Mouse (Mus musculus): ENCODE measurements around the gene Vamp4.
"Not testable (repeated sequence)": the region's sequence is repeated elsewhere in the genome, so short reads cannot be mapped to it uniquely, and the experiment has no call there.

Gene Vamp4

GRCm38 (mm10) chr1:162589443-162589842 is 19.1 kb downstream of the Vamp4 start:
- DNase-seq (ENCODE audit: low read depth, low spot score): no peak

- DNase-seq (ENCODE audit: low read depth, low spot score): no peak
These were observed 20.2 kb downstream of the Vamp4 start for GRCm38 (mm10) chr1:162590415-162590997.

- DNase-seq (ENCODE audit: low read depth, low spot score): no peak
These were observed 27.2 kb downstream of the Vamp4 start for GRCm38 (mm10) chr1:162597379-162598102.

- DNase-seq (ENCODE audit: low read depth, low spot score): no peak
These were observed 29.3 kb downstream of the Vamp4 start for GRCm38 (mm10) chr1:162599617-162600016.

- no peak for DNase-seq (ENCODE audit: low read depth, low spot score)
These were observed 31.0 kb downstream of the Vamp4 start for GRCm38 (mm10) chr1:162601288-162601687.

- no peak for DNase-seq (ENCODE audit: low read depth, low spot score)
These were observed 37.8 kb downstream of the Vamp4 start for GRCm38 (mm10) chr1:162608127-162608526.

GRCm38 (mm10) chr1:162609633-162610250 is 39.4 kb downstream of the Vamp4 start:
- no peak for DNase-seq (ENCODE audit: low read depth, low spot score)

- DNase-seq (ENCODE audit: low read depth, low spot score): no peak
These were observed 40.9 kb downstream of the Vamp4 start for GRCm38 (mm10) chr1:162611191-162611590.

GRCm38 (mm10) chr1:162615511-162615910 is 45.2 kb downstream of the Vamp4 start:
- no peak for DNase-seq (ENCODE audit: low read depth, low spot score)

- DNase-seq (ENCODE audit: low read depth, low spot score): no peak
These were observed 50.2 kb downstream of the Vamp4 start for GRCm38 (mm10) chr1:162620487-162620886.

GRCm38 (mm10) chr1:162623895-162624294 is 53.6 kb downstream of the Vamp4 start:
- DNase-seq (ENCODE audit: low read depth, low spot score): no peak

- no peak for DNase-seq (ENCODE audit: low read depth, low spot score)
These were observed 54.9 kb downstream of the Vamp4 start for GRCm38 (mm10) chr1:162625229-162625628.

GRCm38 (mm10) chr1:162627821-162628220 is 57.5 kb downstream of the Vamp4 start:
- not testable (repeated sequence) for DNase-seq (ENCODE audit: low read depth, low spot score)

GRCm38 (mm10) chr1:162628326-162628725 is 58.0 kb downstream of the Vamp4 start:
- DNase-seq (ENCODE audit: low read depth, low spot score): not testable (repeated sequence)

- not testable (repeated sequence) for DNase-seq (ENCODE audit: low read depth, low spot score)
These were observed 65.1 kb downstream of the Vamp4 start for GRCm38 (mm10) chr1:162635291-162635931.

GRCm38 (mm10) chr1:162636516-162636915 is 66.2 kb downstream of the Vamp4 start:
- no peak for DNase-seq (ENCODE audit: low read depth, low spot score)

- no peak for DNase-seq (ENCODE audit: low read depth, low spot score)
These were observed 68.2 kb downstream of the Vamp4 start for GRCm38 (mm10) chr1:162638535-162638934.

GRCm38 (mm10) chr1:162639051-162639750 is 68.9 kb downstream of the Vamp4 start, which contains the start of gene Myoc:
Gene Myoc (plus strand): TSS chr1:162639155.
- no peak for DNase-seq (ENCODE audit: low read depth, low spot score)

- no peak for DNase-seq (ENCODE audit: low read depth, low spot score)
These were observed 69.5 kb downstream of the Vamp4 start for GRCm38 (mm10) chr1:162639861-162640260.

GRCm38 (mm10) chr1:162642591-162642990 is 72.3 kb downstream of the Vamp4 start:
- no peak for DNase-seq (ENCODE audit: low read depth, low spot score)

GRCm38 (mm10) chr1:162643752-162644151 is 73.4 kb downstream of the Vamp4 start:
- no peak for DNase-seq (ENCODE audit: low read depth, low spot score)

Measured in c-Kit-negative CD71-positive TER-119-positive erythroid progenitor cells, embryonic 14.5 days (primary cell).